Mouse (Mus musculus): Measurements from ENCODE around the gene Tec. TPM values are rescaled to one million over a fixed set of nuclear protein-coding genes. Genes with fewer than 3 reads are reported as not detected.

The Tec gene
- polyA plus RNA-seq, 1 experiment from 2014 or later = 2.9 TPM

DNA sequence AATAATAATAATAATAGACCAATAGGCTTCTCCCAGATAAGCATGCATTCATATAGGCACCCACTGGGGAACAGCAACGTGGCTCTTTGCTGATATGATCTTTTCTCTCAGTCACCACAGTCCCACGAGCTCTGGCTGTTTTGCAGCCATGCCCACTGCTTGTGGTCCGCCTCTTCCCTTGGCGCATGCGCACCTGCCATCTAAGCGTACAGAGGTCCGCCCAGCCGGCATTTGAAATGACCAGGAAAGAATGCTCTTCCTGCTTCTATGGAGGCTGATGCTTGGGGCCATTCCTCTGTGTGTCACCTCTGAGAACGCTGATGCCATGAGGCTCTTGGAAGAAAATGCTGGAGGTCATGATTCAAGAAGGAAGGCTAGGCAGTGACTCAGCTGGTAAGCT lies 5.1 kb downstream of the Tec start:
- Histone ChIP-seq H3K27me3 (ENCODE audit: control insufficient read depth, insufficient read depth, low read length) (peaks cover 21% of the 10 kb centered on the region), H3K36me3 (ENCODE audit: control insufficient read depth, insufficient read depth, low read length) (no peaks in the 10 kb centered on the region), H3K4me1 (replicated peaks; ENCODE audit: control insufficient read depth, insufficient read depth, low read length) (no peaks in the 10 kb centered on the region), H3K9ac (ENCODE audit: low read length) (no peak overlapping the region), H3K4me2 (ENCODE audit: low read depth, low read length, severe bottlenecking) (no peak overlapping the region), H3K4me3 (ENCODE audit: low read depth, low read length) (no peak overlapping the region), H3K27ac (ENCODE audit: low read depth, low read length) (no peak overlapping the region), H3K9me3 (ENCODE audit: control insufficient read depth, low read length) (no peaks in the 10 kb centered on the region)
- no peak for DNase-seq (ENCODE audit: low spot score)
- no peak for ATAC-seq (replicated peaks; ENCODE audit: low FRiP score)
- WGBS = 87% methylated on average over 9 of the region's 9 CpGs

DNA sequence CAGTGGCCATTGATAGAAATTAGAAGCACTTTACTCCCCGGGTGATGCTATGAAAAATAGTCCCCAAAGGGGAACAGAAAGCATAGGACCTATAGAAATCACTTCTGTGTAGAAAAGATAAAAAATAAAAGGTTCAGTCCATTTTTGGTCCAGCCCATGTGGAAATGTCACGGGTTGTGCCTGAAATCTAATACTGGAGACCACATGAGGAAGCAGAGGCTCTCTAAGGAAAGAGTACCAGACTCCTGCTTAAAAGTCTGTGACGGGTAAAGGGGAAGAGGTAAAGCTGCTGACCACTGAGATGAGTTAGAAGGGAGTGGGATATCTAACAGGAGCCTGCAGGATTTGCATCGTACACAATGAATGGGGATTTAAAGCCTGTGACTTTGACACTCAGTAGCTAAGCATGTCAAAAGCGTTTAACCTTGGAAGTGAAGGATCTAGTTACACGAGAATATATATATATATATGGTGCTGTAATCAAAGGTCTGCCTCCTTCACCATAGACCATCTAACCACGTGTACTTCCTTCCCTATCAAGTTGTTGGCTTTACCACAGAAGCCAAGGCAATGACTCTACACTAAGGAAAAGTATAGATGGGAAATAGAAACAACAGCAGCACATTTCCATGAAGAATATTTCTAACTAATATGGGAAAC lies 6.4 kb downstream of the Tec start:
- ATAC-seq (replicated peaks; ENCODE audit: low FRiP score) (no peak), DNase-seq (ENCODE audit: low spot score) (no peak)
- Histone ChIP-seq H3K4me2 (ENCODE audit: low read depth, low read length, severe bottlenecking) (no peak overlapping the region), H3K9ac (ENCODE audit: low read length) (no peak overlapping the region), H3K4me3 (ENCODE audit: low read depth, low read length) (no peak overlapping the region), H3K27ac (ENCODE audit: low read depth, low read length) (no peak overlapping the region), H3K4me1 (replicated peaks; ENCODE audit: control insufficient read depth, insufficient read depth, low read length) (no peaks in the 10 kb centered on the region), H3K9me3 (ENCODE audit: control insufficient read depth, low read length) (no peaks in the 10 kb centered on the region), H3K27me3 (ENCODE audit: control insufficient read depth, insufficient read depth, low read length) (peaks cover 8% of the 10 kb centered on the region), H3K36me3 (ENCODE audit: control insufficient read depth, insufficient read depth, low read length) (no peaks in the 10 kb centered on the region)
- 80% methylated on average over 7 of the region's 7 CpGs for WGBS

DNA sequence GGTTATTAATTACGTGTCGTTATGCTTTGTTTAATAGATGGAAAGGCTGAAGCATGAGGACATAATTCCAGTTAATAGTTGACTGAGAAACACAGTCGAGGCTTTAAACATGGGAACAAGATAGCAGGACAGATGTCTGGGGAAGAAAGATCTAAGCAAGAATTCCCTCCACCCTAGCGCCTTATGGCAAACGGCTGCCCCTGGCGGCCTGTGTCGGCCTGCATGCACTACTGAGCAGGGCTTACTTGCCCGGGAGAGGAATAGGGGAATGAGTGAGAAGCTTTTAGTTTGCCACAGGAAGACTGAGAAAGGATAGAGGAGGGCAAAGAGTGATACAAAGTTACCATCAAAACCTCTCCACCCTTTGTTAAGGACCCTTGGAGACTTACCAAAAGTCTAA lies 7.4 kb downstream of the Tec start:
- no peak for ATAC-seq (replicated peaks; ENCODE audit: low FRiP score)

DNA sequence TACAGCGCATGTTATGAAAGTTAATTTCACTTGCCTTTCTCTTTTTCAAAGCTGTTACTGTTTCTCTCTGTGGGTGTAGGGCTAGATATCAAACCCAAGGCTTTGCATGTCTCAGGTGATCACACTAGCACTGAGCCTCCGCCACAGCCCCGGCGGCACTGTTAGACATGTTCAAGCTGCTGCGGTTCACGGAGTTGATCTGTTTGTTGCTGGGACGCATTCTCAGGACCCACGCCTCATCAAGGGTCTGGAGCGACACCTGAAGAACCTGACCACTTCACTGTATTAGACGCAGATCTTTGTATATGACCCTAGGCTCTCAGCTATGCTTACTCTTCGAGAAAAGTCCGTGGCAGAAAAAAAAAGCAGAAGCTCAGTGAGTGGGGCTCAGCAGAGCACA lies 10.0 kb downstream of the Tec start:
- peak; percentile 20 for DNase-seq (ENCODE audit: low spot score)

More for the DNA sequence above, 7.4 kb downstream of the Tec start:
- Histone ChIP-seq H3K4me1 (replicated peaks; ENCODE audit: control insufficient read depth, insufficient read depth, low read length) (no peaks in the 10 kb centered on the region), H3K27ac (ENCODE audit: low read depth, low read length) (no peak overlapping the region), H3K36me3 (ENCODE audit: control insufficient read depth, insufficient read depth, low read length) (no peaks in the 10 kb centered on the region), H3K27me3 (ENCODE audit: control insufficient read depth, insufficient read depth, low read length) (no peaks in the 10 kb centered on the region), H3K4me3 (ENCODE audit: low read depth, low read length) (no peak overlapping the region), H3K9ac (ENCODE audit: low read length) (no peak overlapping the region), H3K4me2 (ENCODE audit: low read depth, low read length, severe bottlenecking) (no peak overlapping the region), H3K9me3 (ENCODE audit: control insufficient read depth, low read length) (no peaks in the 10 kb centered on the region)
- no peak for DNase-seq (ENCODE audit: low spot score)
- 80% methylated on average over 8 of the region's 8 CpGs for WGBS

DNA sequence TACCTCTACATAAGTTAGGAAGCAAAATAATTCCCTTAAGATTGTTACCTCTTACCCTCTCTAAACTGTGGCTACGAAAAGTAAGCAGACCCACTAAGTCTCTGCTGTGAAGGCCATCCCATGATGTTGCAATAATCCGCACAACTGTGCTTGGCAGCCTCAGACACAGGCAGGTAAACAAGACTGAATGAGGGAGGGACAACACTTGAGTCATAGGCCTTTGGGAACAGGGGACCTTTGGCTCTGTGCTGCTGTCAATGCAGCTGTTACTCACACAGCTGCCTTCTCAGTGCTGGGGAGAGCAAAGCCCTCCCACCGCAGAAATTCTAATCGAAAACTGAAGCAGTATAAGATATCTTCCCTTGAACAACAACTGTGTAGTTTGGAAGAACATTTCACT lies 10.5 kb downstream of the Tec start:
- Histone ChIP-seq H3K4me3 (ENCODE audit: low read depth, low read length) (no peak overlapping the region), H3K9ac (ENCODE audit: low read length) (no peak overlapping the region), H3K4me1 (replicated peaks; ENCODE audit: control insufficient read depth, insufficient read depth, low read length) (no peaks in the 10 kb centered on the region), H3K4me2 (ENCODE audit: low read depth, low read length, severe bottlenecking) (no peak overlapping the region), H3K27ac (ENCODE audit: low read depth, low read length) (no peak overlapping the region), H3K9me3 (ENCODE audit: control insufficient read depth, low read length) (no peaks in the 10 kb centered on the region), H3K27me3 (ENCODE audit: control insufficient read depth, insufficient read depth, low read length) (no peaks in the 10 kb centered on the region), H3K36me3 (ENCODE audit: control insufficient read depth, insufficient read depth, low read length) (no peaks in the 10 kb centered on the region)
- 95% methylated on average over 4 of the region's 4 CpGs for WGBS
- ATAC-seq (replicated peaks; ENCODE audit: low FRiP score) (no peak), DNase-seq (ENCODE audit: low spot score) (no peak)

More for the DNA sequence above, 10.0 kb downstream of the Tec start:
- no peaks in the 10 kb centered on the region for H3K27me3 ChIP-seq (ENCODE audit: control insufficient read depth, insufficient read depth, low read length)
- no peak overlapping the region for H3K9ac ChIP-seq (ENCODE audit: low read length)
- H3K4me1 ChIP-seq (replicated peaks; ENCODE audit: control insufficient read depth, insufficient read depth, low read length) = no peaks in the 10 kb centered on the region
- H3K36me3 ChIP-seq (ENCODE audit: control insufficient read depth, insufficient read depth, low read length) = no peaks in the 10 kb centered on the region
- no peak overlapping the region for H3K4me3 ChIP-seq (ENCODE audit: low read depth, low read length)
- no peaks in the 10 kb centered on the region for H3K9me3 ChIP-seq (ENCODE audit: control insufficient read depth, low read length)
- ATAC-seq (replicated peaks; ENCODE audit: low FRiP score) = no peak
- no peak overlapping the region for H3K4me2 ChIP-seq (ENCODE audit: low read depth, low read length, severe bottlenecking)
- 93% methylated on average over 12 of the region's 12 CpGs for WGBS
- H3K27ac ChIP-seq (ENCODE audit: low read depth, low read length) = no peak overlapping the region

DNA sequence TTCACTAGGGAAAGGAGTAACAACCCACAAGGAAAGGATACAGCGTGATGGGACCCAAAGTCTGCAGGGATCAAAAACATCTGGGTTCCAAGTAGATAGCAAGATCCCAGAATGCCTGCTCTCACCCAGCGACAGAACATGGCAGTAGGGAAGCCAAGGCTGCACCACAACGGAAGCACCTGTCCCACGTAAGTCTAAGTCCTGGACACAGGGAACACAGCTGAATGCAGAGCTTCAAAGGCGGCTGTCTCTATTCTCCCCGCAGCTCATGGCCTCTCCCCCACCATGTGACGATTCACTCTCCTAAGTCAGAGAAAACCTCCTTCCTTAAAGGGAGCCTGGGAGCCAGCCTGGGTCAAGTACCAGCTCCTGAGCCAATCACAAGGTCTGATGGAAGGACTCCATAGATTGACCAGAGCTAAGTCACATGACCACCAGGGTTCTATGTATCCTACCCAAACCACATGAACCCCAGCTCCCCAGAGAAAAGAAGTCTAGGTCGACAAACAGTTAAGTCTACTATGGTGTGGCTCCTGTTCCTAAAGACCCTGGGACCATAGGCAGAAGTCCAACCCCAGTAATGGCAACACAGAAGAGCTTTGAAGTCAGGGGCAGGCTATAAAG lies 11.9 kb downstream of the Tec start:
- Histone ChIP-seq H3K4me2 (ENCODE audit: low read depth, low read length, severe bottlenecking) (no peak overlapping the region), H3K4me3 (ENCODE audit: low read depth, low read length) (no peak overlapping the region), H3K4me1 (replicated peaks; ENCODE audit: control insufficient read depth, insufficient read depth, low read length) (no peaks in the 10 kb centered on the region), H3K27ac (ENCODE audit: low read depth, low read length) (no peak overlapping the region), H3K36me3 (ENCODE audit: control insufficient read depth, insufficient read depth, low read length) (no peaks in the 10 kb centered on the region), H3K9me3 (ENCODE audit: control insufficient read depth, low read length) (no peaks in the 10 kb centered on the region), H3K9ac (ENCODE audit: low read length) (no peak overlapping the region), H3K27me3 (ENCODE audit: control insufficient read depth, insufficient read depth, low read length) (no peaks in the 10 kb centered on the region)
- no peak for ATAC-seq (replicated peaks; ENCODE audit: low FRiP score)
- WGBS = 87% methylated on average over 8 of the region's 8 CpGs
- no peak for DNase-seq (ENCODE audit: low spot score)

DNA sequence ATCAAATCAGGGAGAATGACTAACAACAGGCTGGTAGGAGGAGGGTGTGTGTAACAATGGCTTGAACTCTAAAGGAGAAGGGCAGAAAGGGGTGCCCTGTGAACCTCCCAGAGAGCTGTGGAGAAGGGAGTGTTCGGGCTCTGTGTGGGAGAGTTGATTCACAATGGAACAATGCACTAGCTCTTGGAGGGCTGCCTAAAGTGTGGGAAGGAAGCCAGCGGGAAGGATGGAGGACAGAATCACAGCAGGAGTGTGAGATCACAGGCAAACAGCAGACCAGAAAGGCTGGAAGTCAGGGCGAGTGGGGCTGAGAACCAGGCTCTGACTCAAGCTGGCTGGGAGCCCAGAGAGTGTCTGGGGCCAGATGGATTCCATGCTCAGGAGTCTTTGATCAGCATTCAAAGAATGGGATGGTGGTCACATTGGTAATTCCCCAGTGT lies 12.6 kb downstream of the Tec start:
- Histone ChIP-seq H3K36me3 (ENCODE audit: control insufficient read depth, insufficient read depth, low read length) (no peaks in the 10 kb centered on the region), H3K4me3 (ENCODE audit: low read depth, low read length) (no peak overlapping the region), H3K9me3 (ENCODE audit: control insufficient read depth, low read length) (no peaks in the 10 kb centered on the region), H3K4me2 (ENCODE audit: low read depth, low read length, severe bottlenecking) (no peak overlapping the region), H3K9ac (ENCODE audit: low read length) (no peak overlapping the region), H3K27me3 (ENCODE audit: control insufficient read depth, insufficient read depth, low read length) (no peaks in the 10 kb centered on the region), H3K4me1 (replicated peaks; ENCODE audit: control insufficient read depth, insufficient read depth, low read length) (no peaks in the 10 kb centered on the region), H3K27ac (ENCODE audit: low read depth, low read length) (no peak overlapping the region)
- DNase-seq (ENCODE audit: low spot score) (no peak), ATAC-seq (replicated peaks; ENCODE audit: low FRiP score) (no peak)
- WGBS = 15% methylated on average over 3 of the region's 3 CpGs

DNA sequence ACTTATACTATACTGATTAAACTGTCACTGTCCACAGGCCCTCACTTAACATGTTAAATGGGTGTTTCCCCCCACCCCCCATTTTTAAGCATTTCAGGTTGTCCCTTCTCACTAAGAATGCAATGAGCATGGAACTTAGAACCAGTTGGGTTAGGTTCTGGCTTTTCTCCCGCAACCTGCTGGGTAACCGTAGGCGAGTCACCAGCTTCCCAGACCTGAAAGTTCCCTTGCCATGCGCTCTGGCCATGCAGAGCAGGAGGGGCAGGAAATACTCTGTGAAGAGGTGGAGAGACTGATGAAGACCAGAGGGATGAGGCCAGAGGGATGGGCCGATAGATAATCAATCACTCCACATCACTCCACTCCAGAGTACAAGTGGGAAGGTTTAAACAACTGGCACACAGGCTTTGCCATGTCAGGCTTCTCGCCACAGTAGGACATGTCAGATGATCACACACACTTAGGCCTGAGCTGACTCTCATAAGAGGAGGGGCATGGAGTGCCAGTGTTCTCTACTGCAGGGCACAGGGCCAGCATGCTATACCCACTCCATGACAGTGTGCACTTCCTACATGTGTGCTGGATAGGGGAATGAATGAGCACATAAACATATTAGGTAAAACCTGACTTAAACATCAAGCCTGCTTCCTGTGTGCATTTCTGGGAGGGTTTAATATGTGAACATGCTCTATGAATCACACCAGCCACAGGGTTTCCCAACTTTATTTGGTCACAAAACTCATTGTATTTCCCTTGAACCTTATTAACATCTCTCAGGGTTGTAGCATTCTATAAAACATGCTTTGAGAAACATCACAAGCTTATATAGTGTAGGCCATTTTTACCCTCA lies 13.9 kb downstream of the Tec start:
- H3K4me3 ChIP-seq (ENCODE audit: low read depth, low read length) = no peak overlapping the region
- no peak overlapping the region for H3K9ac ChIP-seq (ENCODE audit: low read length)
- no peak overlapping the region for H3K4me2 ChIP-seq (ENCODE audit: low read depth, low read length, severe bottlenecking)
- DNase-seq (ENCODE audit: low spot score) (no peak), ATAC-seq (replicated peaks; ENCODE audit: low FRiP score) (no peak)
- H3K36me3 ChIP-seq (ENCODE audit: control insufficient read depth, insufficient read depth, low read length) = no peaks in the 10 kb centered on the region
- no peaks in the 10 kb centered on the region for H3K4me1 ChIP-seq (replicated peaks; ENCODE audit: control insufficient read depth, insufficient read depth, low read length)
- 91% methylated on average over 6 of the region's 6 CpGs for WGBS
- H3K27ac ChIP-seq (ENCODE audit: low read depth, low read length) = no peak overlapping the region
- H3K9me3 ChIP-seq (ENCODE audit: control insufficient read depth, low read length) = no peaks in the 10 kb centered on the region
- no peaks in the 10 kb centered on the region for H3K27me3 ChIP-seq (ENCODE audit: control insufficient read depth, insufficient read depth, low read length)
